Mouse (Mus musculus) megakaryocyte-erythroid progenitor cell, adult 5-6 weeks (primary cell): ENCODE data around the gene Zyx. TPM values are rescaled to one million over a fixed set of nuclear protein-coding genes. Genes with fewer than 3 reads are reported as not detected.

Experiments used
- ATAC-seq: replicated peaks from 2 replicates; pipeline ENCODE4 v1.8.0; 2016; ENCODE audit warnings: mild to moderate bottlenecking, inconsistent platforms; ENCODE audit not compliant: severe bottlenecking, poor library complexity, low FRiP score, low TSS enrichment
- total RNA-seq, 2 experiments: library from RNA; stranded (forward) in 1 of 2; stranded (reverse) in 1 of 2; fragments of 200-1000, 215-1000 nt in 1 of 2; fragments of >200 nt in 1 of 2; fragmentation: Nextera tagmentation in 1 of 2; gene quantifications; 2 replicates each; pipeline ENCODE4 v1.2.3; 2014 to 2017

Zyx gene
- total RNA-seq (2014; fragmentation: Nextera tagmentation) (43.6 and 51.9 TPM in 2 replicates), total RNA-seq (2017) (8.7 and 15.9 TPM in 2 replicates)

GRCm38 (mm10) chr6:42349426-42350020 is at the start of gene Zyx:
TSS of gene Zyx (plus strand) at chr6:42349630.
- ATAC-seq: peak; percentile 73

GRCm38 (mm10) chr6:42309816-42310378 is 39.5 kb upstream of the Zyx start:
- ATAC-seq: peak; percentile 62; the same call in 1 of the 2 replicates

- no peak for ATAC-seq
Measured at GRCm38 (mm10) chr6:42310427-42311053, 38.9 kb upstream of the Zyx start.

- no peak for ATAC-seq
Measured at GRCm38 (mm10) chr6:42318293-42318692, 31.1 kb upstream of the Zyx start.

GRCm38 (mm10) chr6:42323371-42324066 is 25.9 kb upstream of the Zyx start:
- ATAC-seq: no peak

GRCm38 (mm10) chr6:42324067-42324481 is 25.4 kb upstream of the Zyx start:
- ATAC-seq: no peak

GRCm38 (mm10) chr6:42324482-42325267 is 24.8 kb upstream of the Zyx start, which contains the start of gene Fam131b:
TSS of gene Fam131b (minus strand) at chr6:42324643.
- ATAC-seq: no peak

GRCm38 (mm10) chr6:42325268-42325609 is 24.2 kb upstream of the Zyx start:
- peak; percentile 63 for ATAC-seq

- peak; percentile 66; the same call in 1 of the 2 replicates for ATAC-seq
Measured at GRCm38 (mm10) chr6:42326509-42326908, 22.9 kb upstream of the Zyx start.

GRCm38 (mm10) chr6:42328757-42329156 is 20.7 kb upstream of the Zyx start:
- peak; percentile 75 for ATAC-seq

GRCm38 (mm10) chr6:42330216-42330615 is 19.2 kb upstream of the Zyx start:
- no peak for ATAC-seq

GRCm38 (mm10) chr6:42330946-42331345 is 18.5 kb upstream of the Zyx start:
- ATAC-seq: no peak

GRCm38 (mm10) chr6:42339189-42339588 is 10.2 kb upstream of the Zyx start:
- no peak for ATAC-seq

GRCm38 (mm10) chr6:42339981-42340380 is 9.4 kb upstream of the Zyx start:
- no peak for ATAC-seq

- no peak for ATAC-seq
Measured at GRCm38 (mm10) chr6:42342171-42342570, 7.3 kb upstream of the Zyx start.

- ATAC-seq: 0 out of 2 replicates have a peak, but pooled peaks have one; percentile 34
Measured at GRCm38 (mm10) chr6:42343361-42344120, 5.9 kb upstream of the Zyx start.

- no peak for ATAC-seq
Measured at GRCm38 (mm10) chr6:42344255-42344654, 5.2 kb upstream of the Zyx start.

- no peak for ATAC-seq
Measured at GRCm38 (mm10) chr6:42348281-42349005, 987 bp upstream of the Zyx start.
